Mouse (Mus musculus): Measurements from ENCODE around the gene Vgll4. TPM values are rescaled to one million over a fixed set of nuclear protein-coding genes. Genes with fewer than 3 reads are reported as not detected.

Gene Vgll4
- total RNA-seq, 2 experiments from 2014 or later: 42.2 to 48.2 TPM

DNA sequence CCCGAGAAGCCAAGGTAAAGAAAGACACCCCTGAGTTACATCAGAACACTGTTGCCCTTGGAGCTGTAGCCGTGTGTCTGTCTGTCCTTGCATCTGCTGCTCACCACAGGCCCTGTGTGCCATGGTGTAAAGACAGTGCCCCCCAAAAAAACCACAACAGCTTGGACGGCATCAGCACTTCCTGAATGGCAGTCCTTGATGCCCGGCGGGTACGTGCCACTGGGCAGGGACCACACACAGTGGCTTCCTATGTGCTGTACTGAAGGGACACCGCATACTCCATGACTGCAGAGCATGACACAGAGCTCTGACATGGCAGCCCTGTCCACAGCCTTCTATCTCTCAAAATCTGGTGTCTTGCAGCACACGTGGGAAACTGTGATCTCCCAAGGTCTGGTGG lies 120.0 kb downstream of the Vgll4 start:
- DNase-seq (ENCODE audit: low spot score in 2 of 2): no peak

GRCm38 (mm10) chr6:114848761-114849160 lies 121.0 kb downstream of the Vgll4 start:
- no peak for DNase-seq (ENCODE audit: low spot score in 2 of 2)

DNA sequence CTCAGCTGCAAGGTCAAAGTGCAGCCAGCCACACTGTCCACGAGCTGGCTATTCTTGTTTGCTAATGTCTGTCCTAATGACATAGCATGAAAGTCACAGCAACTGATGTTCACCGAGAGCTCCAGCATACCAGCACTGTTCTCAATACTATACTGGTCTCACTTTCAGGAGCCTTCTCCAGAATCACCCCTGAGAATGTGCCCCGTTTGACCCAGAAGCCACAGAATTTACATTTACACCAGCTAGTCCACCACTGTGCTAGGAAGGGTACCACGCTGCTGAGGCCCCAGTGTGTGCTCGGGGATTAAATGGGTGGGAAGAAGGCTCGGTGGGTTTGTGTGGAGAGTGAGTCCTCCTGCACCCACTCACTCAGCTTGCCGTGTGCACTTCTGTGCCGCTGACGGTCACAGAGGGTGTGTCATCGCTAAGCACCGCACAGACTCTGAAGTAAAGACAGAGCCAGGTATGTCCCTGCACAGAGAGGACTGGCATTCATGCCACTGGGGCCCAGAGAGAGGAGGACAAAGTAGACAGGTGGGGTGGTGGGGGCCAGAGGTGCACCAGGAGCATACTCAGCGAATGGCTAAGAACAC lies 122.1 kb downstream of the Vgll4 start:
- DNase-seq (ENCODE audit: low spot score in 2 of 2): peak in 1 of 2 experiments; percentile 4

DNA sequence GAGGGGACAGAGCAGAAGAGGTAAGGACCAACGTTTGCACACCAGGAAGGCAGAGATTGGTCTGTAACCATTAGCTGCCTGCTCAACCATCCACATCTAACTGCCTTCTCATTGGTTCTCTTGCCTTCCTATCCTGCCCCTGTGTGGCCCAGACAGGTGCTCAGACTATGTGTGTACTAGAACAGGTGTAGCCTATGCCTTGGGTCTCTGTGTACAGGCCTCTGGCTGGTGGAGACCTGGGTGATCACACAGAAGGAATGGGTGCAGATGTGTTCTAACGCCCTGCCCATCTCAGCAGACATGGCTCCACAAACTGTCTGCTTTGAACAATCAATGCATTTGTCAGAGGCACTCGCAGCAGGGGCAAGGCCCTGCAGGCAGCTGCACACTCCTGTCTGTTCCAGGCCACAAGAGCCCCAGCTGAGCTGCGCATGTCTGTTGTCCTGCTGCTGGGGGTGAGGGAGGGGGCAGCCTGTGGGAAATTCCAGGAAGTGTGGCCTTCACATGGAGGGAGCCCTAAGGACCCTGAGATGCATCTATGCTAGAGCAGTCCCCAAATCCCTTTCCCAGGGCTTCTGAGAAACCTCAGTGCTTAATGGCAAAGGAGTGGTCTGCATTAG lies 123.5 kb downstream of the Vgll4 start:
- peak in 1 of 2 experiments; percentile 6 for DNase-seq (ENCODE audit: low spot score in 2 of 2)

DNA sequence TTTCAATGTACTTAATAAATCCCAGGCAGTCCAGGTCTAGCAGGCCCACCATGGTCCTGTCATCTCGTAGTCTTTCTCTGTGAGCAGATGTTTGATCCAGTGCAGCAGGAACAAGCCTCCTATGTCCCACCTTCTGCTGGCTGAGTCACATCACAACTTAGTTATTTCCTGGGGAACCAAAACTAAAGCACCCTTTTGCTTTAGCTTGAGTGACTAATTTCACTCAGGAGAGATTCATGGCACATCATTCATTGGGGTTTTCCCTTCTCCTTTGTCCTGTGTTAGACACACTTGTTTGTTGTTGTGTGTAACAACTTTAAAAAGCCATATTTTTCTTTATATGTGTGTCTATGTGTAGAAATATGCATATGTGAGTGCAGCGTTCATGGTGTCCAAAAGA lies 126.9 kb downstream of the Vgll4 start:
- no peak for DNase-seq (ENCODE audit: low spot score in 2 of 2)

DNA sequence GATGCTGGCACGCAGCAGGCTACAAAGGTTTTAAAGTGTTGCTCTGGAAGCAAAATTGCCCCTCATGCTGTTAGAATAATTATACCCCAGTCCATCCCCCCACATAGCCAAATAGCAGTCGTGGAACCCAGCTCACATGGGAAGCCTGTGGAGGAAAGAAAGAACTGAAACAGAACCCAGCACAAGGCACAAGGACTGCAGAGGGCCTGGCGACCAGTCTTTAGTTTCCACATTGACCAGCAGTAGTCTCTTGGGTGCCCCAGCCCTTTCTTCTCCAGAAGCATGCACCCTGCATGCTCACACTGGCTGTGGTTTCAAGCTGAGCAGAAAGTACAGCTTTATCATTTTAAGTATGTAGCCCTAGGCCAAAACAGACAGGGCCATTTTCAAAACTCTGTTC lies 127.7 kb downstream of the Vgll4 start:
- peak in 1 of 2 experiments; percentile 6 for DNase-seq (ENCODE audit: low spot score in 2 of 2)

GRCm38 (mm10) chr6:114840012-114840411 lies 129.8 kb downstream of the Vgll4 start:
- no peak for DNase-seq (ENCODE audit: low spot score in 2 of 2)

- no peak for DNase-seq (ENCODE audit: low spot score in 2 of 2)
Observed at GRCm38 (mm10) chr6:114838872-114839271, 130.9 kb downstream of the Vgll4 start.

DNA sequence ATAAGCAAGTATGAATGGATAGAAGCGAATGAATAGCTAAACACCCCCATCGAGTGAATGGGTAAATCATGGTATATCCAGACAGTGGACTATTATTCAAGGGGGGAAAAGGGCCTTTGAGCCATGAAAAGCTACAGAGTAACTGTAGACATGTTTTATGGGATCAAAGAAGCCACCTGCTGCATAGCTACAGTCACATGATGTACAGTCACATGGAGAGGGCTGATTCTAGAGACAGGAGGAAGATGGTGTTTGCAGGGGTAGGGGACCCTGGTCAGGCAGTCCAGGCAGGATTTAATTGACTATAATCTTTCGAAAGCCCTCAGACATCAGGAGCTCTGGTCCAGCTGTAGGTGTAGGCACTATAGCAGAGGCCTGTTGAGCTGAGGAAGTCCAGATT lies 133.4 kb downstream of the Vgll4 start:
- DNase-seq (ENCODE audit: low spot score in 2 of 2): no peak

- DNase-seq (ENCODE audit: low spot score in 2 of 2): no peak
Observed at GRCm38 (mm10) chr6:114835752-114836151, 134.0 kb downstream of the Vgll4 start.

- DNase-seq (ENCODE audit: low spot score in 2 of 2): no peak
Observed at GRCm38 (mm10) chr6:114835344-114835743, 134.4 kb downstream of the Vgll4 start.

DNA sequence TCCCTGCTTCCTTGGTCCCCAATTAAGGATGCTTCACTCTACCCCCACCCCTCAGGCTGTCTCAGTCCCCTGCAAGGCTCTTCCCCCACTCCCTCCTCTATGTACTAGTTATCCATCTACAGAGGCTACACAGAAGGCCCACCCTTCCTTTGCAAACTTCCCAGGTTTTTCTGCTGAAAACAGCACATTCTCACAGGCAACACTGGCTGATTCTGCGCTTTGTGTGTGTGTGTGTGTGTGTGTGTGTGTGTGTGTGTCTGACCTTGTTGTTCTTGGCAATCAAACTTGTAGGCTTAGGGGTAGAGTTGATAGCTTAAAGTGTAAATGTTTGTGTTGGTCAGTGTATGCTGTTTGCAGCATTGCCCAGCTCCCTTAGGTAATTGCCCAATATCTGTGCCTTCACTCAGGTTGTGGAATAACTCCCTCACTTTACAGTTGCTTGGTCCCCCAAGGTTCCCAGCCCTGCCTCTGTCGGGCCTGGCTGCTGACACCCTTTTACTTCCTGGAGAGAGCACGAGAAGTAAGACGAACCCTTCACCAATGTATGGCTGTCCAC lies 135.9 kb downstream of the Vgll4 start:
- DNase-seq (ENCODE audit: low spot score in 2 of 2): no peak

DNA sequence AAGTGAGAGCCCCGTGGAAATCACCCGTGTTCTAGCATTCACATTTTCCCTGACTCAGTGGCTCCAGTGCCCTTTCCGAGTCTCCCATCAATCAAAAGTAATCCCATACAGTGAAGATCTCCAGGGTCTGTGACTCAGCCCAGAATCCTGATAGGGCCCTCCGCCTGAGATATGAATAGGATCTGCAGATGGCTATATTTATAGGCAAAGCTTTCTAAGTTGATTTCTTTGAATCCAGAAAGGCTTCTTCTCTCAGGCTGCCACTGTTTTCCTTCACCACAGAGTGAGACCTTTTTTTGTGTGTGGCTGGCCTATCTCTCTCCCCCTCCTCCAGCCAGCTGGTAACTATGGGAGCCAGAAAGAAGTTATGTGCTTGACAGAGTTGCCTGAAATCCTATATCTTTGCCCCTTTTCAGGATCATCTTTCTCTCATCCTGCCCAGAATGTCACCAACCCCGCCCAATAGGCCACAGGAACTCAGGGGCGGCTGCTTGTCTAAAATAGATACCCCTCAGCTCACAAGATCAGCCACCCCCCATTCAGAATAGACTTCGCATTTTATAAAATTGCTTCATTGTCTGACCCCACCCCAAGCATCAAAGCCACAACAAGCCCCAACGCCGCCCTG lies 136.6 kb downstream of the Vgll4 start:
- no peak for DNase-seq (ENCODE audit: low spot score in 2 of 2)

DNA sequence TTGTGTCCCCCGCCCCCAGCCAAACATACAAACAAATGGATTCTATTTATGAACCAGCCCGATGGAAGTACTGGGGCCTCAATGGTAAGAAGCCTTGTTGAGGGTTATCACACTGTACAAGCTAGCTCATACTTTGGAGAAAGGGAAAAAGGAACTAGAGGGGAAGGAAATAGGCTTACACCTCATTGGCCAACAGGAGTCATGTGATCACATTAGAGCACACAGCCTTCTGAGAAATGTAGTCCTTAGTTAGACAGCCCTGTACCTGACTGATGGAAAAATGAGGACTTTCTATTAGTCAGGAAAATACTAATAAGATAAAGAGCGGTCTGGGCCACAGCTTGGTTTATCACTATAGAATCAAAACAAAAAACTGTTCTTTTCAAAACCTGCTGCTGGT lies 138.0 kb downstream of the Vgll4 start:
- DNase-seq (ENCODE audit: low spot score in 2 of 2): no peak

DNA sequence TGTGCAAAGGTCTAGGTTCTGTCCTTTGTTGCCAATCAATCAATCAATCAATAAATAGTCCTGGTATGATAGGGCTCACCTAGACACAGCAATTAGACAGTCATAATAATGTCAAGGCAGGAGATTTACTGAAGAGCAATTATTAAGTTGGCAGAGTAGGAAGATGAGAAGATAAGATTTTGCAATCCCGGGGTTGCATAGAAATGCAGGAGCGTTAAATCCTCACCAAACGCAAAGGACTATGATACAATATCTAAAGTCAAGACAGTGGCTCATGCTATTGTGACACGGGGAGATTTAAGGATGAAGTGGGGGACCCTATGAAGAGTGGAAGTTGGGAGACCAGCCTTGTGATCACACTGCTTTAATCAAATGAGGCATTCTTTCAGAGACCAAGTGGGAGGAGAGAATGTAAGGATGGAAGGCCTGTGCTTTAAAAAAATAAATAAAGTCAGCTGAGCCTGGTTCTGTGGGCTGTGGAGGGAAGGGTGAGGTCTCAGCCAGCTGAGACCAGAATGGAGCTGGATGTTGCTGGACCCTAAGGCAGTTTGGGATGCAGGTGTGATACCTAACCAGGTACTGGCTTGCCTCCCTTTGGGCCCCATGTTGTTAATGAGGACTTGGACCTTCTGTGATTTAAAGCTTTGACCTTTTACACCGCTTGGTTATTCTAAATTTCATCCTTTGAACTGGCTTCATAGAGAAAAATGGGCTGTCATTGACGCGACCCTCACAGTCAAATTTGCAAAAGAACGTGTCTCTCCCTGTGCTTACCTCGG lies 139.9 kb downstream of the Vgll4 start:
- no peak for DNase-seq (ENCODE audit: low spot score in 2 of 2)

- DNase-seq (ENCODE audit: low spot score in 2 of 2): no peak
Observed at GRCm38 (mm10) chr6:114826889-114827288, 142.9 kb downstream of the Vgll4 start.

DNA sequence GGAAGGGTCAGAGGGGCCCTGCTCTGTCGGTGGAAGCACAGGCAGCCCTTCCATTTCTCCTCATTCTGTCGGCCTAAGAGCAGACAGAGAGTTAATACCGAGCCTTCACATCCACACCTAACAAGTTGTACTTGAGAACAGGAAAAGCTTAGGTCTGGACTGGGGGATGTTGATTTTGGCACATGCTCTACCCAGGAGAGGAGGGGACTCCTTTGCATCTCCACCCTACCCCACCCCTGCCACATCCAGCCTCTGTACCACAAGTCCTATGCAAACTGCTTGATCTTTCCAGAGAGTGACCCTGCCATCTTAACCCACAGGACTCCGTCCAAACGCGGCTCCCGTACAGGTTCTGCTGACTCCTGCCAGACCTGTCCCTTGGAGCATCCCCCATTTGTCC lies 148.1 kb downstream of the Vgll4 start:
- DNase-seq (ENCODE audit: low spot score in 2 of 2): no peak

DNA sequence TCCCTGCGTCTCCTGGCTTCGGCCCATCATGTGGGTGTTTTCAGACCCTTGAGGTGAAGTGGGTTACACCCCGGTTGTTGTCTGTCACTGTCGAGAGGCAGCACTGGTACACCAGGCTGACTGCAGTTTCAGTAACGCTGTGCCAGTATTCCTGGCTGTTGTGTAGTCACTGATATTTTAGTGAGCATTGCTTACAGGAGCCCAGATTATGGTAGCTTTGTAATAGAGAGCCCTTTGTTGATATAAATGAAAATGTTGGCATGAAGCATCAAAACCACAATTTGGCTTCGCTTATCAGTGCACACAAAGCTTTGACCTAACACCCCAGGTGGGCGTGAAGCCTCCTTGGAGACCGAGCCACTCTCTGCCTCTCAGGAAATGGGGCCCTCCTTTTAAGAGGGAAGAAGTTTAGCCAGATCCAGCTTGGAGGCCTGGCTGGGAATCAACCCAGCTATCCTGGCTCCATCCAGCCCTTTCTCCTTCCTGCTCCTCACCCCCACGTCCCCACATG lies 149.8 kb downstream of the Vgll4 start:
- no peak for DNase-seq (ENCODE audit: low spot score in 2 of 2)

DNA sequence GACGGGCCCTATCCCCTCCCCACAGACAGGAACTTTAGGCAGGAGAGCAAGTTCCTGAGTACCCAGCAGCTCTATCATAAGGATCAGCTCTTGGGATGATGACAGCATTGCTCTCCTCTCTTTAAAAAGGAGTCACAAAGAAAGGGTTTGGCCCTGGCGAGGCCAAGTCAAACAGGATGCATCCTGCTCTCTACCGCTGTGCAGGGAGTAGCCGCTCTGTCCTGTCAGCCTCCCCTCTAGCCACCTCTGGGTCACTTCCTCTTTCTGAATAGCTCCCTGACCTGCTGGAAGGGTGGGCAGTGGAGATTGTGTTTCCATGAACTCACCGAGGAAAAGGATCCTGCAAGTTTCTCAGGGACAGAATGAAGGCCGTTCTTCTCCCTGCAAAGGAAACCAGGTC lies 151.3 kb downstream of the Vgll4 start:
- DNase-seq (ENCODE audit: low spot score in 2 of 2): no peak

DNA sequence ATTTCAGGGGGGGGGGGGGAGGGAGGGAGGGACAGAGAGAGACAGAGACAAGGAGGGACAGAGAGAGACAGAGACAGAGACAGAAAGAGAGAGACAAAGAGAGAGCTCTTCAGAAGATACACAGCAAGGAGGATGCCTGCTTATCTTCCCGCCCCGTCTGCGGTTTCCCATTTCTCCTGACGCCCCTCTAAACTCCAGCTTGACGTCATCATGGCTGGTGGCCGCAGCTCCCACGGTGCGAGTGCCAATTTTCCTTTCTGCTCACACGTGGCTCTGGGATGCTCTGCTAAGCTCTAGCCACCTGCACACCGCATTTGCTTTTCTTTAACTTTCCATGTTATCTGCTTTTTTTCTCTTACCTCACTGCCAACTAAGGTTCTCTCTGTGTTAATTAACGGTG lies 151.8 kb downstream of the Vgll4 start:
- no peak for DNase-seq (ENCODE audit: low spot score in 2 of 2)

DNA sequence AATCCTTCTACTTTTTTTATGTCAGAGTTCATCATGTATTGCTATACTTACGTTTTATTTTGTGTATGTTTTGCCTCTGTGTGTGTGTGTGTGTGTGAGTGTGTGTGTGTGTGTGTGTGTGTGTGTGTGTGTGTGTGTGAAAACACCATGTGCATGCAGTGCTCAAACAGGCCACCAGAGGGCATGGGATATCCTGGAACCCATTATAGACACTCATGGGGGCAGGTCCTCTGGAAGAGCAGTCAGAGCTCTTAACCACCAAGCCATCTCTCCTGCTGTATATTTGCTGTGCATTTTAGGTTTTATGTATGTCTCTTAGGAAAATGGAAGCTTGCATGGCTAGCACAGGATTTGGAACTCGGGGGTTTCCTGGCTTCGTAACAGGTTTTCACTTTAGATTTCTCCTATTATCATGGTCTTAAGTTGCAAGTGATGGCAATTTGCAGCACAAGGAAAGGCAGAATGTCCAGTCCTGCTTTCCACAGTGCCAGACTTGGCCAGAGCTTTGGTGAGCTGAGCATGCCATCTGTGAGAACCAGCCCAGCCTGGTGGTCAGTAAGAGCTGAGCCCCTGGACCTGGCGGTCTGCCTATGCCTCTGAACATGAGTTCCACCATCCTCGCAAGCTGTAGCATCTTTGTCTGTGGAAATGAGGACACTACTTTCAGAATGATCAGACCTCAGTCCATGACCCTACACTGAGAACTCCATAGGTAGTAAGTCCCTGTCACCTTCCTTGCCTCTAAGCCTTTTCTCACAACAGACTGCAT lies 154.7 kb downstream of the Vgll4 start:
- DNase-seq (ENCODE audit: low spot score in 2 of 2): no peak

Data from gastrocnemius, postnatal 4 days (tissue).